Mouse (Mus musculus): ENCODE results near the gene Gm49322.

DNA sequence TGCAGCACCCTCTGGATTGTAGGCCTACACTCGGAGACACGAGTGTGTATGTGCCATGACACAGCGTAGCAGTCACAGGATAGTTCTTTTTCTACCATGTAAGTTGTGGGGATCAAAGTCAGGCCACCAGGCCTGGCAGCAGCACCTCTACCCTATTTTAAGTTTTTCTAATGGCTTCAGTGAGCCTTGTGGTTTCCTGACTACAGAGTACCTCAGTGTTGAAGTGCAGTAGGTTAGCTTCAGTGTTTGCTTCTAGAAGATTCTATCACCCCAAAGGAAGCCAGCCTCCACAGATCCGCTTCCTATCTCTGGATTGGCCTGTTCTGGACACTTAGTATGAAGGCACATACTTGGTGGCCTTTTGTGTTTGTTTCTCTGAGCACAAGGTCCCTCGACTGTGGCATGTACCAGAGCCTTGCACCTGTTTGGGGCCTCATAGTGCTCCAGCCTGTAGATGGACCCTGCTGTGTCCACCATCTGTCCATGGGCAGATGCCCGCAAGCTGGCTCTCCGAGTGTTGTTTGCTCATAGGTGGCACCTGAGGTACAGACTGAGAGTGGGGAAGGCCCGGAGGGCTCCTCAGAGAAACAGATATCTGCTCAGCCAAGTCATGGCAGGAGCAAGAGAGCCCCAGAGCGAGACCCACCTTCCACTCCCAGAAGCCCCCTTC is 4.4 kb downstream of the Gm49322 start:
- TF ChIP-seq CTCF (IDR thresholded peaks at IDR 0.05; ENCODE audit: low read depth, low read length) (no peak), GATA1 (IDR thresholded peaks at IDR 0.05; ENCODE audit: borderline replicate concordance, low read length) (no peak), POLR2AphosphoS5 (IDR thresholded peaks at IDR 0.05; ENCODE audit: insufficient replicate concordance, low read depth, low read length) (no peak)
